9 mouse cellular contexts compared by ENCODE assay signal in the genomic region with DNA sequence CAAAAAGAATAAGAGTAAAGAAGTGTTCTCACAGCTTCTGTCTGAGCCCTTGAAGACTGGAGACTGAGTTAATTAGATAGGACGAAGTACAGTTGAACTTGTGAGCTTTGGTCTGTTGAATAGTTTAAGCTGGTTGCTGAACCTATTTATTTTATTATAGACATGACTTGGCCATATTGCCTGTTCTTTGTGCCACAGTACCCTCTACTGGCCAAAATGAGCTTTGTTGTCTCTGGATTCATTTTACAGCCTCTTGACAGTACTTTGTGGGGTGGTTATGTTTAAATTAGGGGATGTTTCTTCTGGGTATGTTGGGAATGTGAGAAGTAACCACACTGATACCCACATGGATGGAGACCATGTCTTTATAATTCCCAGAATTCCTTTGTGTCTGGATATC. TPM values are rescaled to one million over a fixed set of nuclear protein-coding genes. Genes with fewer than 3 reads are reported as not detected.
DNase-seq lines count a peak whose midpoint lies in the region; ATAC-seq and TF ChIP-seq lines count a peak whose summit lies in the region.
"Had no signal": no experiment of that assay in that cellular context is flagged by ENCODE, and none has a peak within 500 bp of the region (broad histone marks: within the 10 kb centered on the region; RNA-seq: fewer than 3 reads in every experiment).

No protein-coding gene starts in this region.

- no peak overlapping the region for H3K27ac ChIP-seq in layer of hippocampus, adult 2 months
- no peak overlapping the region for H3K27ac ChIP-seq in midbrain, postnatal 0 days (ENCODE audit: low read depth, low read length)
- no peak overlapping the region for H3K27ac ChIP-seq in hindbrain, embryonic 13.5 days
- H3K27ac ChIP-seq: limb, embryonic 15.5 days had no signal

- peak; percentile 72 for TF ChIP-seq CTCF in layer of hippocampus, adult 2 months (conservative IDR thresholded peaks at IDR 0.05)
- no peak for TF ChIP-seq CTCF in midbrain, postnatal 0 days (IDR thresholded peaks at IDR 0.05)

- no peak for ATAC-seq in midbrain, postnatal 0 days (ENCODE audit: low FRiP score)
- no peak for ATAC-seq in hindbrain, embryonic 13.5 days (ENCODE audit: low FRiP score)

- WGBS in midbrain, postnatal 0 days: 77% methylated on average over 1 of the region's 1 CpGs
- 88% methylated on average over 1 of the region's 1 CpGs for WGBS in hindbrain, embryonic 13.5 days

- no peaks in the 10 kb centered on the region for H3K4me1 ChIP-seq in midbrain, postnatal 0 days (ENCODE audit: insufficient read depth, low read length)
- H3K4me1 ChIP-seq in hindbrain, embryonic 13.5 days (replicated peaks): no peaks in the 10 kb centered on the region
- H3K4me1 ChIP-seq: limb, embryonic 15.5 days had no signal

- H3K4me2 ChIP-seq in midbrain, postnatal 0 days (ENCODE audit: low read depth, low read length, poor library complexity, severe bottlenecking): no peak overlapping the region
- H3K4me2 ChIP-seq in hindbrain, embryonic 13.5 days: no peak overlapping the region
- H3K4me2 ChIP-seq: limb, embryonic 15.5 days had no signal

- DNase-seq in frontal cortex, adult 2 months (ENCODE audit: extremely low spot score in 1 of 2, low spot score in 1 of 2): peak; percentile 2 to 70
- DNase-seq in frontal cortex, postnatal 10 days (ENCODE audit: low spot score in 2 of 2): no peak
- DNase-seq in 3T3-L1 (ENCODE audit: low read depth, low spot score) (peak; percentile 58), ZHBTc4 (ENCODE audit: low read depth, low spot score) (peak; percentile 15)
- peak; percentile 0 to 27 for DNase-seq in layer of hippocampus, adult 2 months (ENCODE audit: low spot score in 2 of 2)
- DNase-seq in splenic B cell, adult 2 months (ENCODE audit: low read depth, low spot score): peak; percentile 29
- DNase-seq in midbrain, postnatal 0 days (ENCODE audit: low spot score): no peak

- H3K4me3 ChIP-seq in layer of hippocampus, adult 2 months: no peak overlapping the region
- no peak overlapping the region for H3K4me3 ChIP-seq in midbrain, postnatal 0 days (ENCODE audit: low read depth, low read length)
- no peak overlapping the region for H3K4me3 ChIP-seq in hindbrain, embryonic 13.5 days
- H3K4me3 ChIP-seq: limb, embryonic 15.5 days had no signal

- H3K27me3 ChIP-seq in splenic B cell, adult 2 months (ENCODE audit: control insufficient read depth, insufficient read depth, low read length, poor library complexity, severe bottlenecking): peaks cover 2% of the 10 kb centered on the region; the same call in 1 of the 2 replicates
- H3K27me3 ChIP-seq in midbrain, postnatal 0 days (ENCODE audit: insufficient read depth, low read length): no peaks in the 10 kb centered on the region
- H3K27me3 ChIP-seq in hindbrain, embryonic 13.5 days: no peaks in the 10 kb centered on the region
- H3K27me3 ChIP-seq: limb, embryonic 15.5 days had no signal

- H3K9ac ChIP-seq in midbrain, postnatal 0 days (replicated peaks; ENCODE audit: low read length, poor library complexity, severe bottlenecking): no peak overlapping the region
- no peak overlapping the region for H3K9ac ChIP-seq in hindbrain, embryonic 13.5 days
- H3K9ac ChIP-seq: limb, embryonic 15.5 days had no signal

- H3K9me3 ChIP-seq in midbrain, postnatal 0 days (ENCODE audit: low read length): peaks cover 29% of the 10 kb centered on the region; the same call in 1 of the 2 replicates
- 0 out of 2 replicates have a peak, but pooled peaks cover 4% of the 10 kb centered on the region for H3K9me3 ChIP-seq in hindbrain, embryonic 13.5 days
- H3K9me3 ChIP-seq: limb, embryonic 15.5 days had no signal

- H3K36me3 ChIP-seq in splenic B cell, adult 2 months (ENCODE audit: control insufficient read depth, insufficient read depth, low read length, poor library complexity, severe bottlenecking): no peaks in the 10 kb centered on the region
- H3K36me3 ChIP-seq in midbrain, postnatal 0 days (ENCODE audit: insufficient read depth, low read length): no peaks in the 10 kb centered on the region
- H3K36me3 ChIP-seq in hindbrain, embryonic 13.5 days: no peaks in the 10 kb centered on the region
- H3K36me3 ChIP-seq: limb, embryonic 15.5 days had no signal

RNA-seq across cellular contexts. Expression of a gene that starts 59.3 kb away (rescaled TPM):
- not detected in 2 replicates for polyA plus RNA-seq in frontal cortex, adult 2 months (2012; rRNA removed)
- not detected for total RNA-seq in layer of hippocampus, adult 2 months (2021)
- not detected in 2 replicates for total RNA-seq in midbrain, postnatal 0 days (2014; rRNA removed)
- polyA plus RNA-seq in midbrain, postnatal 0 days (2015; fragmentation: Nextera tagmentation; extraction: Ambion mirVana): not detected in 2 replicates
- polyA plus RNA-seq in hindbrain, embryonic 13.5 days (2015; fragmentation: Nextera tagmentation; extraction: Ambion mirVana): not detected in 2 replicates
- polyA plus RNA-seq: limb, embryonic 15.5 days had no signal

Comparison
In these comparisons a context has a peak if more than half of its experiments do, and no peak if none do; other contexts are left out.
1. DNase-seq: peak in frontal cortex, adult 2 months (2 of 2), 3T3-L1 (single experiment), ZHBTc4 (single experiment), layer of hippocampus, adult 2 months (2 of 2) and splenic B cell, adult 2 months (single experiment); none in frontal cortex, postnatal 10 days (0 of 2) and midbrain, postnatal 0 days (single experiment).